Mouse (Mus musculus) megakaryocyte, embryonic 14.5 days (primary cell): ENCODE results near the gene Dnmt3a. TPM values are rescaled to one million over a fixed set of nuclear protein-coding genes. Genes with fewer than 3 reads are reported as not detected.
A peak's percentile ranks its signal among the peaks of the same experiment; 100 is the strongest.

ENCODE experiments used
- H3K27me3 ChIP-seq: replicated peaks from 2 replicates; pipeline ENCODE3; 2012; ENCODE audit warnings: inconsistent platforms
- H3K36me3 ChIP-seq: replicated peaks from 2 replicates; pipeline ENCODE3; 2012; ENCODE audit warnings: low read length, inconsistent platforms, mixed read lengths
- H3K4me1 ChIP-seq: 2 replicates; pipeline ENCODE4 v1.6.1; 2012; ENCODE audit warnings: inconsistent platforms
- H3K4me3 ChIP-seq: replicated peaks from 2 replicates; pipeline ENCODE3; 2012; ENCODE audit warnings: moderate library complexity, mild to moderate bottlenecking, inconsistent platforms
- H3K9me3 ChIP-seq: 2 replicates; pipeline ENCODE4 v1.6.1; 2012; ENCODE audit warnings: inconsistent platforms
- FLI1 ChIP-seq: IDR thresholded peaks from 2 replicates; pipeline ENCODE4 v1.6.1; 2012; ENCODE audit warnings: low read length, inconsistent platforms, mixed read lengths
- GATA1 ChIP-seq: IDR thresholded peaks from 3 replicates; pipeline ENCODE4 v1.6.1; 2012; ENCODE audit warnings: mixed read lengths, low read length, inconsistent platforms, borderline replicate concordance
- polyA plus RNA-seq: library from polyadenylated mRNA; stranded (reverse); fragments of >175 nt; gene quantifications from 2 replicates; pipeline ENCODE4 v1.2.3, GENCODE M21; 2012; ENCODE audit warnings: low replicate concordance; ENCODE audit not compliant: insufficient read depth

Dnmt3a gene
- polyA plus RNA-seq, 1 experiment = 30.1 TPM

GRCm38 (mm10) chr12:3834373-3835314 is 28.8 kb downstream of the Dnmt3a start:
- Histone ChIP-seq H3K9me3 (no peaks in the 10 kb centered on the region), H3K4me1 (peaks cover 97% of the 10 kb centered on the region), H3K27me3 (no peaks in the 10 kb centered on the region), H3K4me3 (peak overlapping the region; percentile 91), H3K36me3 (peaks cover 65% of the 10 kb centered on the region)
- TF ChIP-seq GATA1 (no peak), FLI1 (no peak)

- Histone ChIP-seq H3K4me3 (peak overlapping the region; percentile 91), H3K27me3 (no peaks in the 10 kb centered on the region), H3K36me3 (peaks cover 66% of the 10 kb centered on the region), H3K9me3 (no peaks in the 10 kb centered on the region), H3K4me1 (peaks cover 96% of the 10 kb centered on the region)
- TF ChIP-seq FLI1 (no peak), GATA1 (no peak)
These were observed 29.8 kb downstream of the Dnmt3a start for GRCm38 (mm10) chr12:3835576-3835975.

- H3K4me3 ChIP-seq = no peak overlapping the region
- TF ChIP-seq FLI1 (no peak), GATA1 (no peak)
- no peaks in the 10 kb centered on the region for H3K9me3 ChIP-seq
- H3K36me3 ChIP-seq = peaks cover 76% of the 10 kb centered on the region
- no peaks in the 10 kb centered on the region for H3K27me3 ChIP-seq
- peaks cover 98% of the 10 kb centered on the region for H3K4me1 ChIP-seq
These were observed 31.4 kb downstream of the Dnmt3a start for GRCm38 (mm10) chr12:3837081-3837832.

- peaks cover 96% of the 10 kb centered on the region for H3K4me1 ChIP-seq
- peaks cover 78% of the 10 kb centered on the region for H3K36me3 ChIP-seq
- H3K9me3 ChIP-seq = no peaks in the 10 kb centered on the region
- H3K27me3 ChIP-seq = no peaks in the 10 kb centered on the region
- TF ChIP-seq GATA1 (no peak), FLI1 (no peak)
- peak overlapping the region; percentile 18 for H3K4me3 ChIP-seq
These were observed 32.2 kb downstream of the Dnmt3a start for GRCm38 (mm10) chr12:3838009-3838408.

GRCm38 (mm10) chr12:3839662-3840061 is 33.9 kb downstream of the Dnmt3a start:
- Histone ChIP-seq H3K4me1 (peaks cover 96% of the 10 kb centered on the region), H3K36me3 (peaks cover 95% of the 10 kb centered on the region)
- no peak for TF ChIP-seq GATA1
- TF ChIP-seq FLI1 = no peak

GRCm38 (mm10) chr12:3841121-3841520 is 35.3 kb downstream of the Dnmt3a start:
- Histone ChIP-seq H3K36me3 (peaks cover 97% of the 10 kb centered on the region), H3K4me3 (no peak overlapping the region), H3K9me3 (no peaks in the 10 kb centered on the region), H3K4me1 (peaks cover 96% of the 10 kb centered on the region), H3K27me3 (no peaks in the 10 kb centered on the region)
- no peak for TF ChIP-seq FLI1
- no peak for TF ChIP-seq GATA1

More at GRCm38 (mm10) chr12:3839662-3840061, 33.9 kb downstream of the Dnmt3a start:
- Histone ChIP-seq H3K4me3 (no peak overlapping the region), H3K9me3 (no peaks in the 10 kb centered on the region), H3K27me3 (no peaks in the 10 kb centered on the region)

- H3K36me3 ChIP-seq = peaks cover 88% of the 10 kb centered on the region
- H3K9me3 ChIP-seq = no peaks in the 10 kb centered on the region
- no peaks in the 10 kb centered on the region for H3K27me3 ChIP-seq
- TF ChIP-seq GATA1 (no peak), FLI1 (no peak)
- H3K4me3 ChIP-seq = no peak overlapping the region
- H3K4me1 ChIP-seq = peaks cover 87% of the 10 kb centered on the region
These were observed 37.0 kb downstream of the Dnmt3a start for GRCm38 (mm10) chr12:3842843-3843242.

GRCm38 (mm10) chr12:3843371-3843861 is 37.6 kb downstream of the Dnmt3a start:
- Histone ChIP-seq H3K36me3 (peaks cover 87% of the 10 kb centered on the region), H3K4me3 (no peak overlapping the region), H3K27me3 (no peaks in the 10 kb centered on the region), H3K9me3 (peaks cover under 1% of the 10 kb centered on the region; the same call in 1 of the 2 replicates), H3K4me1 (peaks cover 84% of the 10 kb centered on the region)
- TF ChIP-seq GATA1 (no peak), FLI1 (no peak)

GRCm38 (mm10) chr12:3843918-3844317 is 38.1 kb downstream of the Dnmt3a start:
- H3K36me3 ChIP-seq = peaks cover 85% of the 10 kb centered on the region
- H3K4me1 ChIP-seq = peaks cover 81% of the 10 kb centered on the region
- H3K27me3 ChIP-seq = no peaks in the 10 kb centered on the region
- no peak for TF ChIP-seq GATA1
- TF ChIP-seq FLI1 = no peak
- no peak overlapping the region for H3K4me3 ChIP-seq
- peaks cover 2% of the 10 kb centered on the region; the same call in 1 of the 2 replicates for H3K9me3 ChIP-seq
